ENCODE assay signal across 8 mouse cellular contexts in the genomic region with DNA sequence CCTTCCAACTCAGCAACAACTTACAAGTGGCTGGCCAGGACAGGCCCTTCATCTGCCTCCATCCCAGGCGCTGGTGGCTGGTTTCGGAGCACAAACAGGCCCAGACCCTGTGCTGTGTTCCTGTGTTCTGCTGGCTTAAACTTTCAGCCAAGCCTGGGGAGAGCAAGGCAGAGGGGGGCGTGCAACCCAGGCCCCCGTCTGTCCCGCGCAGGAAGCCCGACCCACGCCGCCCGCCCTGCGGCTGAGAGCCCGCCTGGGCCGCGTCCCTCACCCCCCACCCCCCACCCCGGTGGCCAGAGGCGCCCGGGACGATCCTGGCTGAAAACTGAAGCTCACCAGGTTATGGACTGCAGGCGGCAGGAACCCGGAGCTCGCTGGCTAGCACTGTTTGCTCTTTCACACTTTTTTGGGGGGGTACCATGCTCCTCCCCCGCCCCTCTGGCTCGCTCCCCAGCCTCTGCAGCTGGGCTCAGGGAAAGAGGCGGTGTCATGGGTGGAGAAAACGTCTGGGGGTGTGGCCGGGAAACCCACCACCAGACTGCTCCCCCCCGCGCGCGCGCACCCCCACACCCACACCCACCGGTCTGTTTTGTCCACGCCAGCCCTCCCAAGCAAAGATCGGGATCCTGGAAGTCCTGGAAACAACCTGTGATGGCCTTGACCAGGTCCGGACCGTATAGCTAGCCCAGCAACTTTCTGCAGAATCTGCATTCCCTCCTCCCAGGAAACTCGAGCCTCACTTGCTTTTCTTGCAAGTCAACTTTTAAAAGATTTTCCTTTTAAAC. TPM values are rescaled to one million over a fixed set of nuclear protein-coding genes. Genes with fewer than 3 reads are reported as not detected.
DNase-seq lines count a peak whose midpoint lies in the region; ATAC-seq and TF ChIP-seq lines count a peak whose summit lies in the region.

A gene (minus strand): TSS at position 739 of the 785 bp plus-strand sequence.

- DNase-seq in kidney, adult 2 months: peak; percentile 4
- DNase-seq in kidney, adult 9 months: no peak
- peak; percentile 5 for DNase-seq in brain, adult 2 months (ENCODE audit: low read depth, low spot score)
- DNase-seq in gastrocnemius, postnatal 10 days: peak; percentile 68
- no peak for DNase-seq in liver, embryonic 14.5 days (ENCODE audit: low read depth in 3 of 3, low spot score in 3 of 3)
- no peak for DNase-seq in adipocyte (ENCODE audit: low spot score)

- no peak for TF ChIP-seq EP300 in liver, embryonic 14.5 days (IDR thresholded peaks at IDR 0.05; ENCODE audit: low read depth)

- TF ChIP-seq CTCF in kidney, adult 2 months (conservative IDR thresholded peaks at IDR 0.05; ENCODE audit: insufficient read depth, insufficient read length, low read depth, low read length): no peak
- no peak for TF ChIP-seq CTCF in liver, embryonic 14.5 days (IDR thresholded peaks at IDR 0.05; ENCODE audit: low read depth)

- peak within 1 kb of the TSS; percentile 58 for H3K4me3 ChIP-seq in kidney, adult 2 months (ENCODE audit: insufficient read depth, low read depth, low read length)
- peak within 1 kb of the TSS; percentile 60 for H3K4me3 ChIP-seq in hindbrain, embryonic 13.5 days
- H3K4me3 ChIP-seq in liver, embryonic 14.5 days (ENCODE audit: insufficient read depth in 1 of 2, low read depth in 2 of 2, low read length in 2 of 2): peak within 1 kb of the TSS; percentile 35 to 51
- H3K4me3 ChIP-seq in neural tube, embryonic 13.5 days: peak within 1 kb of the TSS; percentile 56

- no peak within 1 kb of the TSS for H3K27ac ChIP-seq in kidney, adult 2 months (ENCODE audit: insufficient read depth, low read depth, low read length)
- peak within 1 kb of the TSS; percentile 55; the same call in 1 of the 2 replicates for H3K27ac ChIP-seq in hindbrain, embryonic 13.5 days
- H3K27ac ChIP-seq in liver, embryonic 14.5 days: no peak within 1 kb of the TSS
- peak within 1 kb of the TSS; percentile 64 for H3K27ac ChIP-seq in neural tube, embryonic 13.5 days (replicated peaks)

- H3K4me1 ChIP-seq in kidney, adult 2 months (ENCODE audit: control insufficient read depth, insufficient read depth, low read length): no peaks in the 10 kb centered on the region
- peaks cover 10% of the 10 kb centered on the region; the same call in 1 of the 2 replicates for H3K4me1 ChIP-seq in hindbrain, embryonic 13.5 days (replicated peaks)
- H3K4me1 ChIP-seq in liver, embryonic 14.5 days (replicated peaks; ENCODE audit: control insufficient read depth in 2 of 2, insufficient read depth in 2 of 2, low read length in 1 of 2): no peaks in the 10 kb centered on the region
- peaks cover 11% of the 10 kb centered on the region; the same call in 1 of the 2 replicates for H3K4me1 ChIP-seq in neural tube, embryonic 13.5 days (replicated peaks)

- no peak for TF ChIP-seq POLR2A in kidney, adult 2 months (IDR thresholded peaks at IDR 0.05; ENCODE audit: low read depth, low read length)

- ATAC-seq in hindbrain, embryonic 13.5 days (ENCODE audit: low FRiP score): peak; percentile 92
- peak; percentile 55; the same call in 1 of the 2 replicates for ATAC-seq in liver, embryonic 14.5 days (ENCODE audit: insufficient read depth)
- peak; percentile 95 for ATAC-seq in neural tube, embryonic 13.5 days (ENCODE audit: low read depth)

- no peaks in the 10 kb centered on the region for H3K9me3 ChIP-seq in hindbrain, embryonic 13.5 days
- H3K9me3 ChIP-seq in liver, embryonic 14.5 days (ENCODE audit: control insufficient read depth, low read length): no peaks in the 10 kb centered on the region
- H3K9me3 ChIP-seq in neural tube, embryonic 13.5 days: no peaks in the 10 kb centered on the region

- peak within 1 kb of the TSS; percentile 80 for H3K9ac ChIP-seq in hindbrain, embryonic 13.5 days
- H3K9ac ChIP-seq in liver, embryonic 14.5 days (replicated peaks): no peak within 1 kb of the TSS
- peak within 1 kb of the TSS; percentile 75 for H3K9ac ChIP-seq in neural tube, embryonic 13.5 days

- under 1% methylated on average over 37 of the region's 37 CpGs for WGBS in kidney, adult 2 months
- WGBS in hindbrain, embryonic 13.5 days: 1% methylated on average over 37 of the region's 37 CpGs
- WGBS in liver, embryonic 14.5 days (ENCODE audit: insufficient replicate concordance): 2% methylated on average over 35 of the region's 37 CpGs
- 1% methylated on average over 37 of the region's 37 CpGs for WGBS in neural tube, embryonic 13.5 days

- no peaks in the 10 kb centered on the region for H3K27me3 ChIP-seq in kidney, adult 2 months (replicated peaks; ENCODE audit: control insufficient read depth, insufficient read depth, low read length)
- H3K27me3 ChIP-seq in hindbrain, embryonic 13.5 days: no peaks in the 10 kb centered on the region
- H3K27me3 ChIP-seq in liver, embryonic 14.5 days (ENCODE audit: control insufficient read depth, insufficient read depth, low read length): no peaks in the 10 kb centered on the region
- H3K27me3 ChIP-seq in neural tube, embryonic 13.5 days: no peaks in the 10 kb centered on the region

- peak within 1 kb of the TSS; percentile 95 for H3K4me2 ChIP-seq in hindbrain, embryonic 13.5 days
- H3K4me2 ChIP-seq in liver, embryonic 14.5 days (ENCODE audit: low read depth): peak within 1 kb of the TSS; percentile 58
- H3K4me2 ChIP-seq in neural tube, embryonic 13.5 days: peak within 1 kb of the TSS; percentile 96

- no peaks in the 10 kb centered on the region for H3K36me3 ChIP-seq in kidney, adult 2 months (ENCODE audit: control insufficient read depth, insufficient read depth, low read length)
- H3K36me3 ChIP-seq in hindbrain, embryonic 13.5 days: no peaks in the 10 kb centered on the region
- no peaks in the 10 kb centered on the region for H3K36me3 ChIP-seq in liver, embryonic 14.5 days (replicated peaks; ENCODE audit: control insufficient read depth, insufficient read depth, low read depth)
- H3K36me3 ChIP-seq in neural tube, embryonic 13.5 days: no peaks in the 10 kb centered on the region

RNA-seq across cellular contexts. Expression of the gene that starts here (rescaled TPM):
- polyA plus RNA-seq in kidney, adult 2 months (2012; rRNA removed): 0.03 and 0.16 TPM in 2 replicates
- total RNA-seq in gastrocnemius, postnatal 10 days (2021): 1 to 10 TPM; 2.1 to 4.4 TPM
- 3.4 and 4.5 TPM in 2 replicates for polyA plus RNA-seq in hindbrain, embryonic 13.5 days (2015; fragmentation: Nextera tagmentation; extraction: Ambion mirVana)
- 0.18 TPM in 2 replicates for polyA plus RNA-seq in liver, embryonic 14.5 days (2012; rRNA removed)
- polyA plus RNA-seq in liver, embryonic 14.5 days (2014; fragmentation: Nextera tagmentation; extraction: Ambion mirVana): 0.57 and 0.96 TPM in 2 replicates
- 3.7 and 5.8 TPM in 2 replicates for polyA plus RNA-seq in neural tube, embryonic 13.5 days (2015; fragmentation: Nextera tagmentation; extraction: Ambion mirVana)

Comparison
In these comparisons a context has a peak if more than half of its experiments do, and no peak if none do; other contexts are left out.
1. Peak in DNase-seq and H3K4me3 ChIP-seq in kidney, adult 2 months; RNA of the gene not detected or under 1 TPM.
2. Peak in ATAC-seq, H3K4me3 ChIP-seq and H3K4me2 ChIP-seq in liver, embryonic 14.5 days; RNA of the gene not detected or under 1 TPM.
3. DNase-seq: peak in brain, adult 2 months (single experiment) and gastrocnemius, postnatal 10 days (single experiment); none in kidney, adult 9 months (single experiment), liver, embryonic 14.5 days (0 of 3) and adipocyte (single experiment).
4. H3K27ac ChIP-seq: peak in hindbrain, embryonic 13.5 days (single experiment) and neural tube, embryonic 13.5 days (single experiment); none in kidney, adult 2 months (single experiment) and liver, embryonic 14.5 days (single experiment).
5. Peak in every context shown above with its lines, with median percentiles within 50 percentile points of each other: H3K4me3 ChIP-seq, ATAC-seq and H3K4me2 ChIP-seq.